Mouse (Mus musculus) ES-E14 (cell line): Measurements from ENCODE around the gene Otud7a.

Experiments used
- CHD2 ChIP-seq: IDR thresholded peaks from 2 replicates; pipeline ENCODE4 v1.6.1; 2014; ENCODE audit warnings: mild to moderate bottlenecking, low read depth, low read length, inconsistent platforms
- MAFK ChIP-seq: IDR thresholded peaks from 2 replicates; pipeline ENCODE4 v1.6.1; 2014; ENCODE audit warnings: mild to moderate bottlenecking, low read depth, low read length, inconsistent platforms; ENCODE audit not compliant: insufficient read depth
- ZC3H11A ChIP-seq: IDR thresholded peaks from 2 replicates; pipeline ENCODE4 v1.6.1; 2012; ENCODE audit warnings: low read depth, mild to moderate bottlenecking, inconsistent platforms, low read length, borderline replicate concordance
- ZNF384 ChIP-seq: IDR thresholded peaks from 2 replicates; pipeline ENCODE4 v1.6.1; 2012; ENCODE audit warnings: low read depth, low read length, inconsistent platforms

- TF ChIP-seq ZC3H11A: no peak
- no peak for TF ChIP-seq CHD2
- TF ChIP-seq MAFK: no peak
- no peak for TF ChIP-seq ZNF384
Measured at GRCm38 (mm10) chr7:63768398-63769029, 324.0 kb downstream of the Otud7a start.
